Mouse (Mus musculus) MN1 (cell line): ENCODE measurements at regions not wholly inside any gene's neighbourhood (a gene's known extent, or its start where the extent isn't known, plus 50 kb on each side); places are given as distances from the start of the nearest gene placed in this dataset.
"Not testable (repeated sequence)": the region's sequence is repeated elsewhere in the genome, so short reads cannot be mapped to it uniquely, and the experiment has no call there.

Source experiments
- DNase-seq: peaks from one replicate; pipeline ENCODE4 v3.0.0-alpha.2; 2016; ENCODE audit warnings: low spot score

DNA sequence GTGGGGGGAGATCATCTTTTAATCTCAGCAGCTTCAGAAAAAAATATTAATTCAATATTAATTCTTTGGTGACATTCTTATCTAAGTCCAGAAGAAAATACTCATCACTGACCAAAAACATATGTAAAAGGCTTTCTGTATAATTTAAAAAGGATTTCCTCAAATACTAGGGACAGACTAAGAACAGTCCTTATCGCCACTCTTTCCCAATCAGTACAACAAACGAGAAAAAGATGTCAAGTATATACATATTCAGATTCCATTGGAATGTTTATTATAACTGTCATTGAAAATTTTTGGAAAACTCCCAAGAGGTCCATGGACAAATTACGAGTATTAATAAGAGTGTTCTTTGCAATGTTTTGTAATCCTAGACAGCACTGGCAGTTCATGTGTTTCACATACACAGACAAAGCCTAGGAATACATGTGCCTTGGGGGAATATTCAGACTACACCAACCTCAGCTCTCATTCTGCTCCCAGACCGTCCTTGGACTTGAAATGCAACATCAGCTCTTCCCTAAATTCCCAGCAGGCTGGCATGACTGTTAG is 270.4 kb upstream of the Dcbld2 start:
- no peak for DNase-seq

DNA sequence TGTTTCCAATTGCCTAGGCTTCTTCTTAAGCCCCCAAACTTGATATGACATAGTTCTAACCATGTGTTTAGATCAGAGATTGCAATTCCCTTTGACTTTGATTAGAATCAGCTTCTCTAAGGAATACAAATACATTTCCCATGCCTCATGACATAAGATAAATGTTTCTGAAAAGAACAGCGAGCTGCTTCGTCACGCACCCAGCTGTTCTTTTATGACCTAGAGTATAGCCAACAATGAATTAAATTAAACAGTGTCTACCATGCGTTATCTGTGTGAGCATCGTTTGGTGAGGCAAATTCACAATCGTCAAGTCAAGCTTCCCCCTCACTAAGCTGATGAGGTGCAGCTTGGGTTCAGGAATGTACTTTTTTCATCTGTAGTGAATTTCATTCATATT is 261.8 kb upstream of the Dcbld2 start:
- DNase-seq: no peak

DNA sequence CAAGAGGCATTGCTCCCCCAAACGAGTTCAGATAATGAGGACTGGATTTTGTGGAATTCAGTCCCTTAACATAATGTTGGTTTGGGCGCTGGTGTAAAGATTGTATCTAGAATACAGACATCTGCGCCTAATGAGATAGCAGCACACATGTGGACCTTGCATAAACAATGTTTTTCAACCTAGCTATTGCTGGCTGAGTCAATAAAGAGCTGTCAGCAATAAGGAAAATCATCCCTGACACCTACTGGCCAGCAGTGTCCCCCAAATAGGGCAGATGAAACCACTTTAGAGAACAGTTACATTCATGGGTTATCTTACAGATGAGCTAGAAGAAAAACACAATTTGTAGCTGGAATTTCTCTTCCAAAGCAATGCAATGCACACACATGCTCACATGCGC is 252.7 kb upstream of the Dcbld2 start:
- DNase-seq: no peak

DNA sequence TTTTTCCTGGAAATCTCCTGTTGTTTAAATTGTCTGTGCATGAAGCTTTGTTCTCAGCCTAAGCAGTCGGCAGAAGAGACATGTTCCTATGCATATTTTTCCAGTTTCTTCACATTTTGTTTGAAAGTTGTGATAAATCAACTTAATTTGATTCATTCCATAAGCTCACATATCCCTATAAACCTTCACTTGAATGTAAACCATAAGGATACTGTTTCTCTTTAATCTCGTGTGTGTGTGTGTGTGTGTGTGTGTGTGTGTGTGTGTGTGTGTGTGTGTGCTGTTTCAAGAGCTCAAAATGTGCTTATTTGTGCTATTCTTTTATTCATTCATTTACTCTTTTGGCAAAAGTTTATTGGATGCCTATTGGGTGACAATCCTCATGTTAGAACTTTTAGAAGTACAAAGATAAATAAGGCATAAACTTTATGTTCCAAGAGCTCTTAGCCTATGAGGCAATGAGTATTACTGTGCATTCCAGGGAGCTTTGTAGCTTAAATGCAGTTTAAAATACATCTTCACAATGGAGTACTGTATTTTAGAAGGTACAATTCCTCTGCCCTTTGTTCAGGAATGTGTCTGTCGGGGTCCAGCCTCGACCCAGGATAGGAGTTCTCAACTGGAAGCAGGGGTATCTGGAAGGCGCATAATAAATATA is 229.4 kb upstream of the Dcbld2 start:
- no peak for DNase-seq

DNA sequence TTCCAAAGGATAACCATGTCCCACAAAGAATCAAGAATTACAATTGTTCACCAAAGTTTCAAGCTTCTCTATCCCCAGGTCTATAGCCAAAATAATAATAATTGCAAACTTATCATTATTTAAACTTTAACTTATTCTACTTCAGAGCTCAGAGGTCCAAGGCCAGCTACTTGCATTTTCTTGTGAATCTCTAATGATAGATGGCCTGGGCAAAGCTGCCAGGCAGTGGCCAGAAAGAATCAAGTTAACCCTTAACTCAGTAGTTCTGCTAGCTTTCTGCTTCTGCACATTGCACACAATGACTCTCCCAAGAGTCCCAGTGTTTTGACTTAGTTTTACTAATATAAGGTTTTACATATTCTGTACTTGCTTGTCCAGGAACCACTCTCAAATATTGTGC is 228.3 kb upstream of the Dcbld2 start:
- not testable (repeated sequence) for DNase-seq

DNA sequence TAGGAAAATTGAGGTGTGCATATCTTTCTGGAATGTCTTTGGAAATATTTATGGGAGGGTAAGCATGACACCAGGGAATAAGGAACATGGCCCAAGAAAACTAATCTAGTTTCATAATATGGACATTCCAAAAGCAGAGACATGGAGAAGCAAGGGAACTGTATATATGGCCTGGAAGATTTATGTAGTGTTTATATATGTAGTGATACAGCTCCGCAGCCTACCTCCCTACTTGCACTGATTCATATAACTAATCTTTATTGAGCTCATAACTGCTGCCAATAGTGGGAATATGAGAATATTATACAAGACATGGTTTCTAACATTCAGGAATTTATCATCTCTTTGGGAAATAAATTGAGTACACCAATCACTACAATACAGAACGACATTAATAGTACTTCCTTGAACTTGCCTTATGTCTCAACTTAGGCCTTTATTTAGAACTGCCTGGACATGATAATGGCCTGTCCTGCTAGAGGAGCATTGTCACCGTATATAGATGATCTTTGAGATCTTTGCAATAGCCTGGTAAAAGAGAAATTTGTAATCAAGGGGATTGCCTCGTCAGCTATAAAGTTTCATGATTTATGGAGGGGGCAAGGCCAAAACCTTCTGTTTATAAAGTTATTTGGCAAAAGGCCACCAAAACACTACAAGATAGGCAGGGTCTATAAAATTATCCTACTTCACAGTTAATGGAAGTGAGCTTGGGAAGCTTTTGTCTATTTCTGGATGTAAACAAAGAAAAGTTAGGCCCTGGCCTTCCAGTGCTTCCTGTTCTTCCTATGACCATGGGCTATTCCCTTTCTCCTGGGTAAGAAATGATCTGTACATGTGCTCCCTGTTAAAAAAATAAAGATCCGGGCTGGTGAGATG is 213.4 kb upstream of the Dcbld2 start:
- DNase-seq: peak; percentile 1

DNA sequence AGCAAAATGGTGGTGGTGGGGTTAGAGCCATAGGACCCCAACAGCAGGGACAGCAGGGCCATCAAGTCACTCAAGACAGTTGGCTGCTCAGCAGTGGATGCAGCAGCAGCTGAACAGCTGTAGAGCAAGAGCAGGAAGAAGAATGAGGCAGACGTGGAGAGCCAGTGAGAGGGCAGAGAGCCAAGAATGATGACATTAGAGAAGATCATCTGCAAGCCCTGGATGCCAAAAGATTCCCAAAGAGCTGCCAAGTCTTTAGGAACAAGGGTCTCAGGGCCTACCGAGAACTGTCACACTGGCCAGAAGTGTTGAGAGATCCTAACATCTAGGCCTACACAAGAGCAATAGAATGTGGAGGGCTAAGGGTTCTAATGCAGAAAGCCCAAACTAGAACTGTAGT is 196.4 kb upstream of the Dcbld2 start:
- DNase-seq: no peak

DNA sequence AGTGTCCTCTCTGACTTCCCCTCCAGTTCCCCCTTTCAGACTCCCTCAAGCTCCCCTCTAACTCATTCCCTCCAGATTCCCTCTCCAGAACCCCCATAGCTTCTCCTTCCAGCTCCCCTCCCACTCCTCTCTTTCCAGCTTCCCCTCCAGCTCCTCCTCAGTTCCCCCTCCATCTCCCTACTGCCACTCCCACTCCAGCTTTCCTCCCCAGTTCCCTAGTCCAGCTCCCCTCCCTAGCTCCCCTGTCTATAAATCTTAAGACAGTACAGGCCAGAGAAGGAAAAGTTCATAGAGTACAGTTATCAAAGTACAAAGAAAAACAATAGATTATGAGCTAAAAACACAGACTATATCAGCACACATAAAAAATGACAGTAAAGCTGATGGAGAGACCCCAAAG is 173.6 kb upstream of the Dcbld2 start:
- no peak for DNase-seq

DNA sequence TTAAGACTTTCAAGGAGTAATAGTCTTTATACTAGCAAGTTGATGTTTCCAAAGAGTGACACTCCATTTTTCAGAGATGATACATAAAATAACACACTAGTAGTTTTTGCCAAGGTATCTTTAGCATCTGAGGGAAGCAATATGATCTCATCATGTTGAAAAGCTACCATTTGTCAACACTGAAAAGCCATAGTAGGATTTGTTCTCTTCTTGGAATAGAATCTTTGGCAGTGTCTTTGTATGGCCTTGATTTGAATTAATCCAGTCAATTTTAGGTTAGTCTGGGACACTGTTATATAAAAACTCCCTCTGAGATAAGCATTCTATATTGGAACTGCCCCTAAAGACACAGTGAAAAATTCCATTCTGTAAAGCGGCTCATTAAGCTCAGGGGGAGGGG is 171.4 kb upstream of the Dcbld2 start:
- no peak for DNase-seq

DNA sequence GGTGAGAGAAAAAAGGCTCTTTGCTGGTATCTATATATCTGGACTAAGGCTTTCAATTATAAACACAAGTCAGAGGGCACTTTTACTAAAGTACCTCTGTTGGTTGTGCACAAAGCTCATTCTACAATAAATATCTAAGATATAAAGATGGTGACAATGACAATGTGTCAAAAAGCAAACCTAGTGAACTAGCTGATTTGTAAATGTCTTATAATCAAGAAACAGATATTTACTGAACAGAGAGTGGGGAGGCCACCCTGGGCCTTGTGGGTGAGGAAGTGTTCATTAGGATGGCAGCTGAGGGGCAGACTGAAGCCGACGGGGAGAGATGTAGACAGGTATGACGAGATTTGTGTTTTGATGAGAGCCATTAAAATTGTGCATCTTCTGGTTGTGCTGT is 132.0 kb upstream of the Dcbld2 start:
- DNase-seq: no peak

DNA sequence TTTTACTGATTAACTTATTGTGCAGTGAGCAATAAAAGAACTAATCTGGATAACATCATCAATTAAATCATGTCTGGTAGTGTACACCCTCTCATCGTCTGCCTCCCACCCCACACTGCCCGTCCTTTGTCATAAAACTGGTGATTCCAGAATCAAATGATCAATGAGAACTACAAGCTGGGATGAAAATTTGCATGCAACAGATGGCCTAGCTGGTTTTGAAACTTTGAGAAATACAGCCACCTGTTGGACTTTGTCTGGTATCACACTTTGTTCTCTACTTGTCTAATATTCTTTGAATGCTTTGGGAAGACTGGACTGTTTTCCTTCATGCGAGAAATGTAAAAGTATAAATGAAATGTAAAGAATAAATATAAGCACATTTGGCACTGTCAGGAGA is 126.8 kb upstream of the Dcbld2 start:
- DNase-seq: no peak

DNA sequence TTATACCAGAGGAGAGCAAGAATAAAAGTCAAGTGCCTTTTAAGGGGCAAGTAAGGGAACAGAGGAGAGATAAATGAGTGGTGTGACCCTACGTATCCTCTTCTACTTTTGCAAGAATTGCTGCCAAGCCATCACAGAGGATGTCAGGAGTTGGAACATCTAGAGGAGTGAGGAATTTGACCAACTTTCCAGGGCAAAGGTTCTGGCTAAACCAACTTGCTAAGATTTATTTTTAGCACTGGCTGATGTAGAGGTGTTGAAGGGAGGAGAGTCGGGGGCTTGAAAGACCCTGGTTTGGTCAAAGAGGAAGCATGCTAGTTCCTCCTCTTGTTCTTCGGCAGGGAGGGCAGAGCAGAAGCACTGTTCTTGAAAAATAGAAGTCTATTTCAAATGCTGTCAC is 113.8 kb upstream of the Dcbld2 start:
- no peak for DNase-seq

DNA sequence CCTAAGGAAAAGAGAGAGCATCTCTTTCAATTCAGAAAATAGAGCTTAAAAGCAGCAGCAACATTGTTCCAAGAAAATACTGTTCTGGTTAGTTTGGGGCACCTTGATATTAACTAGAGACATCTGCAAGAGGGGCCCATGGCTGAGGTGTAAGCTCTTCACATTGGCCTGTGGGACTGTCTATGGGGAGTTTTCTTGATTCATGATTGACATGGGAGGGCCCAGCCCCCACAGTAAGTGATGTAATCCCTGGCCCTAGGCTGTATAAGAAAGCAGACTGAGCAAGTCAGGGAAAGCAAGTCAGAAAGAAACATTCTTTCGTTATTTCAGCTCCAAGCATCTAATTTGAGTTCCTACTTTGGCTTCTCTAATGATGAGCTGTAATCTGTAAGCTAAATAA is 113.1 kb upstream of the Dcbld2 start:
- DNase-seq: no peak

DNA sequence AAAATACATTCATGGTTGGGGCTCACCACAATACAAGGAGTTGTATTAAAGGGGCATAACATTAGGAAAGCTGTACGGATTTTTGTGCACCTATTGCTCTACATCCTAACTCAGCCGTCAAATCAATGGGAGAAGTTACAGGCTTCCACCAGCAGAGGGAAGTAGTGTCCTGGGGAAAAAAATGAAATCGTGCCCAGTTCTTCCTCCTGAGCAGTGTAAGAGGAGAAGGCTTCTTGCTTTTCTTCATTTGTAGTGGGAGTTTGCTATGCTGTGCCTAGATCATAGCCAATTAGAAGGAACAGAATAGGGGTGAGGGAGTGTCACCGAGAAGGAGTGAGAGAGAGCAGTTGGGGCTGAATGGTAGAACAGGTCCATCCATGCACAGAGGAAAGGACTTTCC is 108.7 kb upstream of the Dcbld2 start:
- DNase-seq: peak; percentile 66

DNA sequence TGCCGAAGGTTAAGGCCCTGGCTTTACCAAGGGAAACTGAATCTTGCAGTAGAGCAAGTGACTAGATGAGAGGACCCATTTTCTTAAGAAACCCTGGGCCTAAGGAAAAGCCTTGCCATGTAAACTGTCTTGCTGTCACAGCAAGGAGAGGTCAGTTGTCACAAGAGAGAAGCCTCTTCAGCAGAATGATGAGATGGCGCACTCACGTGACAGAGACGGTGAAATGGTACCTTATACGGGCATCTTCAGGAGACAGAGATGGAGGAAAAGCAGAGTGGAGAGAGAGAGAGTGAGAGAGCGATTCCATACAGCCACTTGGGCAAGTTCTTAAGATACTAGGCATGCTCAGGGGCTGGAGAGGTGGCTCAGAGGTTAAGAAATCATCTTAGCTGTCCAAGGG is 108.1 kb upstream of the Dcbld2 start:
- no peak for DNase-seq

DNA sequence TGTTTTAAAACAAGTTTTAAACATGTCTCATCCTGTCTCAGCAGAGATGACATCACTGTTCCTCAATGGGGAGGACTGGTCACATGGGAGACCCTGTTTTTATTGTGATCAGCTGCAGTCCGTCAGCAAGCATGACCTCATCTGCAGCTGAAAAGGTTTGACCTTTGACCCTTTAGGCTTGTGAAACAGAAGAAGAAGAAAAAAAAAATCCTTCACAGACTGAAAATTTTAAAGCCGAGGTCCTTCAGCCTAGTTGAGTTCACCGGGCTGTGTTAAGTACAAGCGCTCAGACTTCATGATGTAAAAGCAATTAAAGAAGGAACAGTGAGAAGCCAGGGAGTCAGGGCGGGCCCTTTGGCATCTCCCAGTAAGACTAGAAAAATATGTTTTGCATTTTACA is 104.7 kb upstream of the Dcbld2 start:
- DNase-seq: peak; percentile 10

DNA sequence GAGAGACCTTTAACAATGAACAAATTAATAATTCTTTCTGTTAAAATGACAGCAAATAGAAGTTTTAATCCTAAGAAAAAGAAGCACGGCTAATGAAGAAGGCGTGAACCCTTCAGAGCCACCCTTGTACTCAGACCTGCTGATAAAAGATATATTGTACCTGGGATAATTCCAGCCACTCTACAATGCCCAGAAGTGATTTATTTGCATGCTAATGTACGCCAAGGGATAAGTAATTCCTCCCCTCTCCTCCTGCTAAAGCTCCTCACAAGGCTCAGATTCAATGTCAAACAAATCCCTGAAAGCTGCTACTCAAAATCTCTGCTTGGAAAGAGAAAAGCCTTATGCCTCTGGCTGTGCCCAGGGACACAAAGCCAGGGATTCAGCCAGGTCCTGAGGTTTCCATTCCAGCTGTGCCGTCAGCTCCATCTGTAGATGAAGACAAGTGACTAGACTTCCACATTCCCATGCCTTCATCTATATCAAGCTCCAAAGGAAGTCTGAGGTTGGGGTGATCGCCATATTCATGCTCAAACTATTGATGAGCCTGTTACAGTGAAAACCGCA is 91.3 kb upstream of the Dcbld2 start:
- DNase-seq: no peak

DNA sequence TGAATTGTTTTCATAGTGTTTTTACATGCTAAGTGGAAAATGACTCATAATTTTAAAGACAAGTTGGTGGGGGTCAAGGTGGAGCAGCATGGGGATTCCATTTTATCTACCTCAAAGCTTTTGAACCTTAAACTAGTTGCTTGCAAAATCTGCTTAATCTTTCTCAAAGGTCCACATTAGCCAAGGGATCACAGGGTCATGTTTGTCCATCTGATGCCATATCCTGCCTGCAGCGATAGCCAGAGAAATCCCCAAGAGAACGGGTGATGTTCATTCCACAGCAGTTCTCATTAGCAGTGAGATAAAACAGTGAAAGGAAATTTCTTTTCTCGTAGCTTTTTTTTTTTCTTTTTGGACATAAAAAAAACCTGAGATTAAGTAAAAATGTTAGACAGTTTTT is 77.2 kb upstream of the Dcbld2 start:
- peak; percentile 6 for DNase-seq

DNA sequence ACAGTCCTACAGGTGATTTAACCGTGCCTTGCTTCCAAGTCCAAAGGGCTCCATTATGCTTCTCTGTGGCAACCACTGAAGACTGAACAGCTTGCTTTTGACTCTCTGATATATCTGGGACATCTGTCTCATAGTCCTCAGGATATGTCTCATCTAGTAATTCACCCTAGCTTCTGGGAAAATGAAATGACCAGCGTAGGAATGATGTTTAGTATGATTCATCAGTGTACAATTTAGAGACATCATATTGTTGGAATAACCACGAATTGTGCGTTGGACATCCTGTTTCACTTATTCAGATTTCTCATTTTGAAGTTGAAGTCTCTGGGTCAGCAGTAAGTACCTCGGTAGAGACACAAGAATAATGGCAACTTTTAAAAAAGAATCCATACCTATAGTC is 64.3 kb upstream of the Dcbld2 start:
- DNase-seq: no peak

DNA sequence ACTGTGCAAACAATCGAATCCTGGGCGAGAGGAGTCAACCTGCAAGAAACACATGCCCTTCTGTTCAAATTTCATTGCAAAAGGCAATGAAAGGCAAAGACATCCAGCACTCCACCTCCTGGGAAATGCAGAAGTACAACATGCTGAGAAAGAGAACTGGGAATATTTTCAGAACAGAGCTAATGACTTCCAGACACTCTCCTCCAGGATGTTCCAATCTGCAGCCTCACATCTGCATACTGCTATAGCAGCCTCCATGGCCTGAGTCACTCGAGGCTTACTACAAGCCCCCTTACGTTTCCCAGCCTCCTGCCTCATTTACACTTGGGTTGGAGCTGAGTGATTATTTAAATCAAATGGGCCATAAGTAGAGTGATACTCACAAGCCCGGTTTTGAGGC is 58.9 kb upstream of the Dcbld2 start:
- DNase-seq: peak; percentile 37

DNA sequence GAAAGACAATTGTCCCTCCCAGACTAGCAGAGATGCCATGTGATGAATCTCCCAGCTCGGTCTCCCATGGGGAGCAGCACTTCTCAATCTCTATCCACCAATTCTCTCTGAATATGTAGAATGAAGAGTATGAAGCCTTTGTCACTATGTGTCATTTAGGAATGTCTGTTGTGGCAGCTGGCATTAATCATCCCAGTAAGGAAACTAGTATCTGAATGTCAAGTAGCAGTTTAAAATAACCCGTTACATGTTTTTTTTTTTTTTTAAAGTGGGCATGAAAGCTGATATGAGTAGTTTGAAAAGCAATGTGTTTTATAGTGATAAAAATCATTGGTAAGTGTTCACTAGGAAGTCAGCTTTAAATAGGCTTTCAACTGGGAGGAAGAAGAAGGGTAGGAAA is 58.4 kb upstream of the Dcbld2 start:
- no peak for DNase-seq

DNA sequence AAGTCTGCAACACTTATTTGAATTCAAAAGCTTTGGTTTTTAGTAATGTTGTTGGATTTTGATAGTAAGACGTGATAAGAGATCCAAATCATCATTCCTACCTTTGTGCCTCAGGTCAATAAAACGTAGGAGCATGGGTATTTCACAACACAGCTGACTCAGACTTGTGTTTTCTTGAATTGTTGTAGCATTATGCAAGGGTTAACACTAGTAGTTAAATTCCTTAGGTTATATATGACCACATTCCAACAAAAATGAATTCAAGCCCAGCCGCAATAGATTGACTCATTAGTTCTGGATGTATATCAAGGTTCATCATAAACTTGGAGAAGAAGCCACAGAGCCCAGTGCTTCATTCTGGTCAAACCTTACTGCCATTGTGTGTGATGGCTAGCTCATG is 56.1 kb upstream of the Dcbld2 start:
- no peak for DNase-seq

DNA sequence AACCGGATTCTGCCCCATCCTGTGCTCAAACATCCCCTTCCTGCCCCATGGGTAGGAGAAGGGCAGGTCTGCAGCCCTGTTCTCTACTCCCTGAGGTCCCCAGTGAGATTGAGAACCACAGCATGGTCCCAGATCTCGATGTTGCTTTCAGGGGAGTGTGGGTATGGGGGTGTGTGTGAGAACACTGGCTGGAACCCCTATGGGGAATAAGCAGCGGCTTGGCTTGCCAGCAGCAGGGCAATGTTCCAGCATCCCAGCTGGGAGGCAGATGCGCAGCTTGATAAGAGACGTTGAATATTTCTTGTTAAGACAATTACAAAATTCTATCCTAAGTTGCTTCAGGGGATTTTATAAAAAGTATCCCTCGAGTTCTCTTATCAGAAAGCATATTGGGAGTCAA is 53.7 kb upstream of the Dcbld2 start:
- no peak for DNase-seq
